Mouse (Mus musculus): ENCODE measurements around the gene Heatr4. TPM values are rescaled to one million over a fixed set of nuclear protein-coding genes. Genes with fewer than 3 reads are reported as not detected.
A peak's percentile ranks its signal among the peaks of the same experiment; 100 is the strongest.

Gene Heatr4
- polyA plus RNA-seq, 1 experiment from 2014 or later, result not detected

DNA sequence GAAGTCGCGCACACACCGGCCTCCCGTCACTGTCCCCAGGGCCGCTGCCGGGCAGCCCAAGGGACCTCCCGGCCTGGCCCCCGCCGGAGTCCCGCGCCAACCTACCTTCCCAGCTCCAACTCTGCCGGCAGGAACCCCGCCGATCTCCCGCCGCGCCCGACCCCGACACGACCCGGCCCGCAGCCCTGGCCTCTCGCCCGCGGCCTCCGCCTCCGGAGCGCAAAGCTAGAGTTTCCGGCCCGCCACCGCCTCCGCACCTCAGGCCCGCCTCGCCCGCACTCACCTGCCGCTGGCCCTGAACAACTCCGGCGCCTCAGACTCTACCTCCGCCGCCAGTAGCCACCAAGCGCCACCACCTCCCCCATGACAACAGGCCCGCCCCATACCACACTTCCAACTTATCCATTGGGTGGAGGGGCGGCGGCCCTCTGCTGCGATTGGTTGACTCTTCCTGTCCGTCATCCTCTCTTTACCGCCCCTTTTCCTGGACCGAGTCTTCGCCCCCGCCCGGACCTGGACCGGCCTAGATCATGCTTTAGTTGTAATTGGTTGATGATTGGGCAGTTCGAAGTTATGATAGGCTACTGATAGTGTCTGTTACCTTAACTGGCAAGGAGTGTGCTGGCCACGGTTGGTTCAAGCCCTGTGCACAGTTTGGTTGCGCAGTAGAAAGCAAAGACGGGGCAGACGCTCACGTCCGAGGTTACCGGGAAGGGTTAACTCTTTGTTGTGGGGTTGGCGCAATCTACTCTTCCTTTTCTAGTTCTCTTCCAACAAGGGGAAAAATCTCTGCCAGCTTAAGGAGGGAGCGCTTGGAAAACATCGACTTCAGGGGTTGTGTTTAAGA is 62.9 kb downstream of the Heatr4 start, which contains the start of gene Numb:
TSS of gene Numb (minus strand) at position 400 of the 847 bp plus-strand sequence.
- Histone ChIP-seq H3K9ac (ENCODE audit: low read depth, low read length) (peak within 1 kb of the TSS; percentile 88), H3K4me2 (peak within 1 kb of the TSS; percentile 80), H3K27ac (ENCODE audit: low read depth, low read length) (peak within 1 kb of the TSS; percentile 71), H3K4me1 (replicated peaks; ENCODE audit: control insufficient read depth, insufficient read depth, low read length) (peaks cover 12% of the 10 kb centered on the region), H3K36me3 (ENCODE audit: control insufficient read depth, insufficient read depth, low read length) (no peaks in the 10 kb centered on the region), H3K27me3 (replicated peaks; ENCODE audit: control insufficient read depth, insufficient read depth, low read length) (no peaks in the 10 kb centered on the region), H3K4me3 (ENCODE audit: low read depth, low read length) (peak within 1 kb of the TSS; percentile 81), H3K9me3 (ENCODE audit: control insufficient read depth, low read length) (no peaks in the 10 kb centered on the region)
- peak; percentile 100 for ATAC-seq (replicated peaks; ENCODE audit: low FRiP score)
- under 1% methylated on average over 63 of the region's 63 CpGs for WGBS
- DNase-seq (ENCODE audit: low spot score), result peak; percentile 97

DNA sequence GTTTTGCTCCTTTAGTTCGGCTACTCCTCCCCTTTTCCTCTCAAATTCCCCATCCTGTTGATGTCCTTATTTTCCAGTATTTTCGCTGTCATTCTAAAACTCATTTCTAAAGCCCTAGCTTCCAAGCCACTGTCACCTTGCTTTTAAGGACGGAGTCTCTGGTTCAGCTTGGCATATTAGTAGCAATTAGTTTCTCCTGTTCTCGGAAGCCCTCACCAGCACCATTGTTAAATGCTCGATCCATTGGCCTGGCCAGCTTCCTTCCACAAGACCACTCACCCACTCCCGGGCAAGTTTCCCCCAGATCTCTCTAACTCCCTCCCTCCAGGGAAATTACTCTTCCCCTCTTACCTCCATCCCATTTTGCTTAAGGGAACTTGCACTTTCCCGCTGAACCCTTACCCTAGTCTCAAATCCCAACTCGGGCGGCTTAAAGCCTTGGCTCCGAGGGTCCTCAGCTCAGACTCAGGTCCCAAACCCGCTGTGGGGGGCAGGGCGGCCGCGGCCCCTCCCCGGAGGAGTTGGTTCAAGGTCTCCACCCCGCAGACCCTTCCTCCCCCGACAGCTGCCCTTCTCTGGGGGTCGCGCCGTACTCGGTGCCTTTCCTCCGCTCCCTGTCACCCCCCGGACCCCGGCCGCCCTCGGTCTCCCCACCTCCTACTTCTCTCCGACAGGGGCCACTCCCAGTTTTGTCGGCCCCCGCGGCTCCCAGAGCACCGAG is 63.8 kb downstream of the Heatr4 start:
- DNase-seq (ENCODE audit: low spot score) (peak; percentile 45), ATAC-seq (replicated peaks; ENCODE audit: low FRiP score) (no peak)
- peaks cover 14% of the 10 kb centered on the region for H3K4me1 ChIP-seq (replicated peaks; ENCODE audit: control insufficient read depth, insufficient read depth, low read length)
- WGBS, result 3% methylated on average over 31 of the region's 31 CpGs
- peak overlapping the region; percentile 71 for H3K27ac ChIP-seq (ENCODE audit: low read depth, low read length)
- H3K4me3 ChIP-seq (ENCODE audit: low read depth, low read length), result peak overlapping the region; percentile 81
- H3K27me3 ChIP-seq (replicated peaks; ENCODE audit: control insufficient read depth, insufficient read depth, low read length), result no peaks in the 10 kb centered on the region
- peak overlapping the region; percentile 88 for H3K9ac ChIP-seq (ENCODE audit: low read depth, low read length)
- peak overlapping the region; percentile 78 for H3K4me2 ChIP-seq
- H3K36me3 ChIP-seq (ENCODE audit: control insufficient read depth, insufficient read depth, low read length), result 0 out of 2 replicates have a peak, but pooled peaks cover 2% of the 10 kb centered on the region
- no peaks in the 10 kb centered on the region for H3K9me3 ChIP-seq (ENCODE audit: control insufficient read depth, low read length)

DNA sequence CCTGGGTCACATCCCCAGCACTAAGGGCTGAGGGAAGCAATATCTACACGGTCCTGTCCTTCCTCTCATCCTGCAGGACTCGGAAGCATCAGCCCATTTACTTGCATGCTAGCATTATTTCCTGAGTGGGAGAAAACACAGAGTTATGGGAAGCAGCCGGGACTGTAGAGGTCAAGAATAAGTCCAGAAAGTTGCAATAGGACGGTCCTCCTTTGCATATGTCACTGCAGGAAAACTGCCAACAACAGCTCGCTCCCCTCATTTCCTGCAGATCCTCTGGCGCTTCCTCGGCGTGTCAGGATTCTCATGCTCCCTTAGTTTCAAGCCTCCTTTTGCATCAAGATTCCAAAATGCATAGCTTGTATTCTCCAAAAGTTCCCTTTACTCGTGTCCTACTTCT is 67.8 kb downstream of the Heatr4 start:
- no peak overlapping the region for H3K4me2 ChIP-seq
- H3K9me3 ChIP-seq (ENCODE audit: control insufficient read depth, low read length), result no peaks in the 10 kb centered on the region
- ATAC-seq (replicated peaks; ENCODE audit: low FRiP score) (no peak), DNase-seq (ENCODE audit: low spot score) (no peak)
- 65% methylated on average over 9 of the region's 9 CpGs for WGBS
- H3K27ac ChIP-seq (ENCODE audit: low read depth, low read length), result no peak overlapping the region
- H3K27me3 ChIP-seq (replicated peaks; ENCODE audit: control insufficient read depth, insufficient read depth, low read length), result no peaks in the 10 kb centered on the region
- H3K36me3 ChIP-seq (ENCODE audit: control insufficient read depth, insufficient read depth, low read length), result 0 out of 2 replicates have a peak, but pooled peaks cover 2% of the 10 kb centered on the region
- no peak overlapping the region for H3K4me3 ChIP-seq (ENCODE audit: low read depth, low read length)
- no peak overlapping the region for H3K9ac ChIP-seq (ENCODE audit: low read depth, low read length)
- peaks cover 2% of the 10 kb centered on the region; the same call in 1 of the 2 replicates for H3K4me1 ChIP-seq (replicated peaks; ENCODE audit: control insufficient read depth, insufficient read depth, low read length)

DNA sequence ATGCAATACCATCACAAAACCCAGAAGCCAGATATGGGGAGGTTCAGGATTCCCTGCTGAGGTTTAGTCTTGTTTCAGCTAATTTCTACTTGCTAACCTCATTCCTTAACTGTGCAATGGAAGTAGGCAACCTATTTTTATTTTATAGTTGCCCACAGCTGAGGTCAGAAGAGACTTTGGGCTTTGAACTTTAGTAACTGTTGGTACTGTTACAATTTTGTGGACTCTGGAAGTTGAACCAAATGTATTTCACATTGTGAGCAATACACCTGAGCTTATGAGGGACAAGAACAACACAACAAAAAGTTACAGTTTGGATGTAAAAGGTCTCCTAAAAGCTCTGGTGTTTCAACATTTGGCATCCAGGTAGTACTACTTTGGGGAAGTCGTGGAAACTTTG is 69.9 kb downstream of the Heatr4 start:
- ATAC-seq (replicated peaks; ENCODE audit: low FRiP score) (no peak), DNase-seq (ENCODE audit: low spot score) (no peak)
- no peak overlapping the region for H3K4me2 ChIP-seq
- WGBS, result 66% methylated on average over 1 of the region's 1 CpGs
- no peaks in the 10 kb centered on the region for H3K9me3 ChIP-seq (ENCODE audit: control insufficient read depth, low read length)
- no peaks in the 10 kb centered on the region for H3K27me3 ChIP-seq (replicated peaks; ENCODE audit: control insufficient read depth, insufficient read depth, low read length)
- no peak overlapping the region for H3K4me3 ChIP-seq (ENCODE audit: low read depth, low read length)
- H3K36me3 ChIP-seq (ENCODE audit: control insufficient read depth, insufficient read depth, low read length), result 0 out of 2 replicates have a peak, but pooled peaks cover 2% of the 10 kb centered on the region
- H3K9ac ChIP-seq (ENCODE audit: low read depth, low read length), result no peak overlapping the region
- peaks cover 10% of the 10 kb centered on the region; the same call in 1 of the 2 replicates for H3K4me1 ChIP-seq (replicated peaks; ENCODE audit: control insufficient read depth, insufficient read depth, low read length)
- H3K27ac ChIP-seq (ENCODE audit: low read depth, low read length), result no peak overlapping the region

DNA sequence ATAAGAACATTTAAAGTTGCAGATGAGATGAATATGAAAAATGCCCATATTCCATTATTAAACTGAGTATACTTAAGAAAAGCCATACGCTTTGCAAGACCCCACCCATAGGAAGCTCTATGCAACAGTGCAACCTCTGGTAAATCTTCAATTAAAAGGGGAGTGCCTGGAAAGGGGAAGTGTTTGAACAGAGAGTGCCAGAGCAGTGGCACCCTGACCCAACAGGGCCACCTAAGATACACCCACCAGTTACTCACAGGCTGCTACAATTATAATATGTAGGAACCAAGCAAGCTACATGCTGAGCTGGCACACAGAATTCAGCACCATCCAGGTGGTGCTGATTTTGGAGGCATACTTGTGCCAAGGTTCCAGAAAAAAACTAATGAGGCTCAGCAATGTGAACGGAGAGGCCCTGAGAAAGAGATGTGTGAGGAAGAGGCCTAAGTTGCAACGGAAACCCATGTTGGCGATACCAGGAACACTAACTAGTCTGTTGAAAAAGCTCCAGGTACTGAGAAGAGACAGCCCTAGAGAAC is 70.4 kb downstream of the Heatr4 start:
- Histone ChIP-seq H3K4me2 (no peak overlapping the region), H3K36me3 (ENCODE audit: control insufficient read depth, insufficient read depth, low read length) (0 out of 2 replicates have a peak, but pooled peaks cover 2% of the 10 kb centered on the region), H3K27me3 (replicated peaks; ENCODE audit: control insufficient read depth, insufficient read depth, low read length) (no peaks in the 10 kb centered on the region), H3K27ac (ENCODE audit: low read depth, low read length) (no peak overlapping the region), H3K4me3 (ENCODE audit: low read depth, low read length) (no peak overlapping the region), H3K9me3 (ENCODE audit: control insufficient read depth, low read length) (no peaks in the 10 kb centered on the region), H3K4me1 (replicated peaks; ENCODE audit: control insufficient read depth, insufficient read depth, low read length) (peaks cover 10% of the 10 kb centered on the region; the same call in 1 of the 2 replicates), H3K9ac (ENCODE audit: low read depth, low read length) (no peak overlapping the region)
- no peak for DNase-seq (ENCODE audit: low spot score)
- 91% methylated on average over 4 of the region's 4 CpGs for WGBS
- no peak for ATAC-seq (replicated peaks; ENCODE audit: low FRiP score)

DNA sequence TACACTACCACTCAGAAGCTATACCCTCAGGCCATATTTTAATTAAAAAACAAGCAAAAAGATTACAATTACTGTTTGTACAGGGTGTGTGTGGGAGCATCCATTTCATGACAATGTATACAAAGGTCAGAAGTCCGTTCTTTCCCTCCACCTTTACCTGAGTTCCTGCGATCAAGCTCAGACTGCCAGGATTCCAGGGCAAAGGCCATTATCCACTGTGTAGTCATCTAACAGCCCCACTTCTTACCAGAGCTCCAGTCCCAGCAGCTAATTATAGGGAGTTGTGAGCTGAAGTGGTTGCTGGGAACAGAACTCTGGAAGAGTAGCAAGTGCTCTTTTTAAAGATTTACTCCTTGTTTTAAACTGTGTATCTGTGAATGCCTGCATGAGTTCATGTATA is 74.2 kb downstream of the Heatr4 start:
- DNase-seq (ENCODE audit: low spot score) (no peak), ATAC-seq (replicated peaks; ENCODE audit: low FRiP score) (no peak)
- no peaks in the 10 kb centered on the region for H3K9me3 ChIP-seq (ENCODE audit: control insufficient read depth, low read length)
- no peak overlapping the region for H3K4me3 ChIP-seq (ENCODE audit: low read depth, low read length)
- peak overlapping the region; percentile 11; the same call in 1 of the 2 replicates for H3K4me2 ChIP-seq
- H3K36me3 ChIP-seq (ENCODE audit: control insufficient read depth, insufficient read depth, low read length), result no peaks in the 10 kb centered on the region
- WGBS, result 83% methylated on average over 2 of the region's 2 CpGs
- H3K27ac ChIP-seq (ENCODE audit: low read depth, low read length), result no peak overlapping the region
- peaks cover 8% of the 10 kb centered on the region; the same call in 1 of the 2 replicates for H3K4me1 ChIP-seq (replicated peaks; ENCODE audit: control insufficient read depth, insufficient read depth, low read length)
- H3K9ac ChIP-seq (ENCODE audit: low read depth, low read length), result no peak overlapping the region
- no peaks in the 10 kb centered on the region for H3K27me3 ChIP-seq (replicated peaks; ENCODE audit: control insufficient read depth, insufficient read depth, low read length)

Other genes with a start within 250 kb of the Heatr4 start
- gene Papln, start 221.2 kb downstream of the Heatr4 start, polyA plus RNA-seq (2014; fragmentation: Nextera tagmentation; extraction: Ambion mirVana), result 0.57 and 0.58 TPM in 2 replicates
- 25.2 and 26.8 TPM in 2 replicates for gene Numb, start 62.9 kb downstream of the Heatr4 start, polyA plus RNA-seq (2014; fragmentation: Nextera tagmentation; extraction: Ambion mirVana)
- gene Riox1, start 34.2 kb downstream of the Heatr4 start, polyA plus RNA-seq (2014; fragmentation: Nextera tagmentation; extraction: Ambion mirVana), result 24.7 and 25.2 TPM in 2 replicates
- gene Acot2, start 3.0 kb upstream of the Heatr4 start, polyA plus RNA-seq (2014; fragmentation: Nextera tagmentation; extraction: Ambion mirVana), result 22.5 and 22.6 TPM in 2 replicates
- gene Acot1, start 24.6 kb upstream of the Heatr4 start, polyA plus RNA-seq (2014; fragmentation: Nextera tagmentation; extraction: Ambion mirVana), result 42.9 and 44.2 TPM in 2 replicates
- gene Acot4, start 53.5 kb upstream of the Heatr4 start, polyA plus RNA-seq (2014; fragmentation: Nextera tagmentation; extraction: Ambion mirVana), result 8.4 and 8.5 TPM in 2 replicates
- not detected in 2 replicates for gene Gm49366, start 54.1 kb upstream of the Heatr4 start, polyA plus RNA-seq (2014; fragmentation: Nextera tagmentation; extraction: Ambion mirVana)
- 3.0 and 3.8 TPM in 2 replicates for gene Acot3, start 67.3 kb upstream of the Heatr4 start, polyA plus RNA-seq (2014; fragmentation: Nextera tagmentation; extraction: Ambion mirVana)
- gene Acot5, start 84.5 kb upstream of the Heatr4 start, polyA plus RNA-seq (2014; fragmentation: Nextera tagmentation; extraction: Ambion mirVana), result not detected in 2 replicates
- 1.0 and 1.4 TPM in 2 replicates for gene Acot6, start 115.8 kb upstream of the Heatr4 start, polyA plus RNA-seq (2014; fragmentation: Nextera tagmentation; extraction: Ambion mirVana)
- 2.0 and 2.3 TPM in 2 replicates for gene Dnal1, start 129.5 kb upstream of the Heatr4 start, polyA plus RNA-seq (2014; fragmentation: Nextera tagmentation; extraction: Ambion mirVana)
- gene Pnma1, start 163.6 kb upstream of the Heatr4 start, polyA plus RNA-seq (2014; fragmentation: Nextera tagmentation; extraction: Ambion mirVana), result 0.27 and 0.53 TPM in 2 replicates
- gene Elmsan1, start 234.0 kb upstream of the Heatr4 start, polyA plus RNA-seq (2014; fragmentation: Nextera tagmentation; extraction: Ambion mirVana), result 12.6 and 13.4 TPM in 2 replicates